ENCODE assay signal across 10 mouse cellular contexts in the genomic region with DNA sequence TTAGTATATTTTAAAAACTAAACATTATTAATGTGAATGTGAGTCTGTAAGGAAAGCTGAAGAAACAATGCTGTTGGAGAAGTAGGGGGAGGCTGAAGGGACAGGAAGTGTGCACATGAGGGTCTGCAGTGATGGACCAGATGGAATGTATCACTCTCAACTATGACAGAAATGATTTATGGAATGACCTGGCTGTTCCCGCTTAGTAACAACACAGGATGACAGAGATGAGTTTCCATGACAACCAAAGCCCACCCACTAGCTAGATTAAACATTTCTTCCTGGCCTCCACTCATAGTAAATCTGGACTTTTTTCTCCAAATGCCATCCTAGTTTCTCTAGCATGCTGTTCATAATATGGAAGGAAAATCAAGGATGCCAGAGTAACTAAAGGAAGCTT.
DNase-seq lines count a peak whose midpoint lies in the region; ATAC-seq and TF ChIP-seq lines count a peak whose summit lies in the region.
"Had no signal": no experiment of that assay in that cellular context is flagged by ENCODE, and none has a peak within 500 bp of the region (broad histone marks: within the 10 kb centered on the region; RNA-seq: fewer than 3 reads in every experiment).

No protein-coding gene starts in this region.

- 11% methylated on average over 1 of the region's 1 CpGs for WGBS in intestine, embryonic 14.5 days
- 31% methylated on average over 1 of the region's 1 CpGs for WGBS in intestine, postnatal 0 days
- 4% methylated on average over 1 of the region's 1 CpGs for WGBS in hindbrain, embryonic 15.5 days
- 15% methylated on average over 1 of the region's 1 CpGs for WGBS in midbrain, embryonic 16.5 days
- 92% methylated on average over 1 of the region's 1 CpGs for WGBS in thymus, adult 2 months

- no peak overlapping the region for H3K4me2 ChIP-seq in intestine, embryonic 14.5 days (ENCODE audit: low read length)
- H3K4me2 ChIP-seq in intestine, postnatal 0 days (replicated peaks; ENCODE audit: low read depth) = no peak overlapping the region
- no peak overlapping the region for H3K4me2 ChIP-seq in hindbrain, embryonic 15.5 days
- H3K4me2 ChIP-seq in midbrain, embryonic 16.5 days (ENCODE audit: low read length) = no peak overlapping the region
- H3K4me2 ChIP-seq: heart, embryonic 11.5 days had no signal

- H3K27me3 ChIP-seq in intestine, embryonic 14.5 days (replicated peaks; ENCODE audit: control insufficient read depth, insufficient read depth, low read length) = no peaks in the 10 kb centered on the region
- no peaks in the 10 kb centered on the region for H3K27me3 ChIP-seq in intestine, postnatal 0 days (replicated peaks; ENCODE audit: control insufficient read depth, insufficient read depth, low read length)
- no peaks in the 10 kb centered on the region for H3K27me3 ChIP-seq in hindbrain, embryonic 15.5 days
- no peaks in the 10 kb centered on the region for H3K27me3 ChIP-seq in midbrain, embryonic 16.5 days (ENCODE audit: control insufficient read depth, insufficient read depth, low read depth, low read length)
- H3K27me3 ChIP-seq in thymus, adult 2 months (ENCODE audit: control insufficient read depth, insufficient read depth, low read length) = no peaks in the 10 kb centered on the region

- no peak for TF ChIP-seq CTCF in intestine, postnatal 0 days (IDR thresholded peaks at IDR 0.05; ENCODE audit: low read depth)
- no peak for TF ChIP-seq CTCF in thymus, adult 2 months (IDR thresholded peaks at IDR 0.05; ENCODE audit: borderline replicate concordance, control insufficient read depth, extremely low read depth, insufficient read depth, low read length, poor library complexity)

- H3K9me3 ChIP-seq in intestine, embryonic 14.5 days (ENCODE audit: control insufficient read depth, low read length) = no peaks in the 10 kb centered on the region
- no peaks in the 10 kb centered on the region for H3K9me3 ChIP-seq in intestine, postnatal 0 days (ENCODE audit: control insufficient read depth)
- no peaks in the 10 kb centered on the region for H3K9me3 ChIP-seq in hindbrain, embryonic 15.5 days
- H3K9me3 ChIP-seq in midbrain, embryonic 16.5 days (replicated peaks; ENCODE audit: control insufficient read depth, low read length, poor library complexity, severe bottlenecking) = no peaks in the 10 kb centered on the region

- DNase-seq in intestine, embryonic 14.5 days (ENCODE audit: low spot score) = no peak
- peak; percentile 63 for DNase-seq in embryo, embryonic 9.5 days (ENCODE audit: extremely low spot score)
- no peak for DNase-seq in thymus, adult 18-20 months
- DNase-seq in thymus, adult 2 months = no peak
- no peak for DNase-seq in left cerebral cortex, postnatal 4 days
- DNase-seq: B cell, adult 2 months had no signal

- no peak overlapping the region for H3K27ac ChIP-seq in intestine, embryonic 14.5 days (ENCODE audit: low read depth)
- H3K27ac ChIP-seq in intestine, postnatal 0 days (ENCODE audit: low read depth, low read length) = no peak overlapping the region
- H3K27ac ChIP-seq in hindbrain, embryonic 15.5 days (replicated peaks) = peak overlapping the region; percentile 26
- H3K27ac ChIP-seq in midbrain, embryonic 16.5 days (ENCODE audit: low read length) = 0 out of 2 replicates have a peak overlapping the region, but pooled peaks have one; percentile 7
- H3K27ac ChIP-seq in thymus, adult 2 months (ENCODE audit: control insufficient read depth, insufficient read depth, low read length) = no peak overlapping the region

- H3K36me3 ChIP-seq in intestine, embryonic 14.5 days (ENCODE audit: control insufficient read depth, insufficient read depth, low read length) = peaks cover 41% of the 10 kb centered on the region
- H3K36me3 ChIP-seq in intestine, postnatal 0 days (ENCODE audit: control insufficient read depth, insufficient read depth) = peaks cover 34% of the 10 kb centered on the region
- peaks cover 5% of the 10 kb centered on the region; the same call in 1 of the 2 replicates for H3K36me3 ChIP-seq in hindbrain, embryonic 15.5 days
- no peaks in the 10 kb centered on the region for H3K36me3 ChIP-seq in midbrain, embryonic 16.5 days (ENCODE audit: control insufficient read depth, insufficient read depth, low read length)
- peaks cover 69% of the 10 kb centered on the region for H3K36me3 ChIP-seq in thymus, adult 2 months (ENCODE audit: control insufficient read depth, insufficient read depth, low read length)

- intact Hi-C loops in left cerebral cortex, postnatal 4 days (cut with DNase I) = no loop called here

- no peak overlapping the region for H3K9ac ChIP-seq in intestine, embryonic 14.5 days (ENCODE audit: low read length)
- H3K9ac ChIP-seq in intestine, postnatal 0 days (ENCODE audit: low read depth, low read length) = no peak overlapping the region
- no peak overlapping the region for H3K9ac ChIP-seq in hindbrain, embryonic 15.5 days
- H3K9ac ChIP-seq in midbrain, embryonic 16.5 days (ENCODE audit: low read depth, low read length) = no peak overlapping the region

- H3K4me3 ChIP-seq in intestine, embryonic 14.5 days (ENCODE audit: low read depth, low read length) = no peak overlapping the region
- no peak overlapping the region for H3K4me3 ChIP-seq in intestine, postnatal 0 days (ENCODE audit: low read depth, low read length)
- no peak overlapping the region for H3K4me3 ChIP-seq in hindbrain, embryonic 15.5 days
- no peak overlapping the region for H3K4me3 ChIP-seq in midbrain, embryonic 16.5 days (ENCODE audit: low read depth, low read length)
- no peak overlapping the region for H3K4me3 ChIP-seq in thymus, adult 2 months (ENCODE audit: control insufficient read depth, insufficient read depth, low read length)

- ATAC-seq in intestine, embryonic 14.5 days (replicated peaks; ENCODE audit: low FRiP score, low TSS enrichment, low read depth) = 0 out of 2 replicates have a peak, but pooled peaks have one; percentile 40
- ATAC-seq in intestine, postnatal 0 days = no peak
- no peak for ATAC-seq in hindbrain, embryonic 15.5 days (ENCODE audit: low FRiP score, low read depth)
- ATAC-seq in midbrain, embryonic 16.5 days = no peak

- no peak for TF ChIP-seq POLR2A in thymus, adult 2 months (IDR thresholded peaks at IDR 0.05; ENCODE audit: control insufficient read depth, extremely low read depth, insufficient read depth, low read length, poor library complexity)

- peaks cover 15% of the 10 kb centered on the region for H3K4me1 ChIP-seq in intestine, embryonic 14.5 days (replicated peaks; ENCODE audit: control insufficient read depth, insufficient read depth, low read length)
- no peaks in the 10 kb centered on the region for H3K4me1 ChIP-seq in intestine, postnatal 0 days (replicated peaks; ENCODE audit: control insufficient read depth, insufficient read depth, low read length)
- peaks cover 30% of the 10 kb centered on the region for H3K4me1 ChIP-seq in hindbrain, embryonic 15.5 days (replicated peaks)
- H3K4me1 ChIP-seq in midbrain, embryonic 16.5 days (ENCODE audit: control insufficient read depth, insufficient read depth, low read length) = peaks cover 16% of the 10 kb centered on the region
- H3K4me1 ChIP-seq in thymus, adult 2 months (replicated peaks; ENCODE audit: control insufficient read depth, insufficient read depth, low read length) = no peaks in the 10 kb centered on the region

Comparison
In these comparisons a context has a peak if more than half of its experiments do, and no peak if none do; other contexts are left out.
1. H3K27ac ChIP-seq: peak in hindbrain, embryonic 15.5 days (single experiment) and midbrain, embryonic 16.5 days (single experiment); none in intestine, embryonic 14.5 days (single experiment), intestine, postnatal 0 days (single experiment) and thymus, adult 2 months (single experiment).